Mouse (Mus musculus) liver, adult 2 months (tissue): ENCODE measurements around the gene Chl1.

Experiments
- CTCF ChIP-seq: fragments of 200-500 bp; IDR thresholded peaks from 2 replicates; pipeline ENCODE4 v1.5.1; 2011; ENCODE audit warnings: low read depth, low read length, control low read depth
- POLR2A ChIP-seq: fragments of 200-500 bp; IDR thresholded peaks from 2 replicates; pipeline ENCODE4 v1.6.1; 2011; ENCODE audit warnings: low read length, control low read depth; ENCODE audit not compliant: insufficient read depth; ENCODE audit errors: extremely low read depth

GRCm38 (mm10) chr6:103682854-103683574 is 172.6 kb downstream of the Chl1 start:
- peak; percentile 33 for TF ChIP-seq CTCF
- no peak for TF ChIP-seq POLR2A
